Mouse (Mus musculus): ENCODE measurements around the gene Pphln1. TPM values are rescaled to one million over a fixed set of nuclear protein-coding genes. Genes with fewer than 3 reads are reported as not detected.

The Pphln1 gene
- polyA plus RNA-seq, 1 experiment from 2014 or later: 11.3 TPM

GRCm38 (mm10) chr15:93484261-93484710 lies 86.1 kb downstream of the Pphln1 start:
- TF ChIP-seq EP300 (IDR thresholded peaks at IDR 0.05; ENCODE audit: low read depth): no peak
- peak; percentile 23; the same call in 1 of the 2 replicates for TF ChIP-seq CTCF (IDR thresholded peaks at IDR 0.05; ENCODE audit: low read depth)
- Histone ChIP-seq H3K27me3 (ENCODE audit: insufficient read depth, low read length) (no peaks in the 10 kb centered on the region), H3K36me3 (replicated peaks; ENCODE audit: insufficient read depth, low read length) (0 out of 2 replicates have a peak, but pooled peaks cover 3% of the 10 kb centered on the region), H3K4me2 (ENCODE audit: low read depth, low read length) (no peak overlapping the region), H3K27ac (ENCODE audit: low read depth) (no peak overlapping the region), H3K4me1 (ENCODE audit: insufficient read depth) (no peaks in the 10 kb centered on the region), H3K9me3 (ENCODE audit: low read length) (no peaks in the 10 kb centered on the region), H3K9ac (replicated peaks) (no peak overlapping the region), H3K4me3 (ENCODE audit: low read depth, low read length) (no peak overlapping the region)
- DNase-seq: no peak
- 78% methylated on average over 7 of the region's 7 CpGs for WGBS (ENCODE audit: insufficient replicate concordance)
- no peak for ATAC-seq

DNA sequence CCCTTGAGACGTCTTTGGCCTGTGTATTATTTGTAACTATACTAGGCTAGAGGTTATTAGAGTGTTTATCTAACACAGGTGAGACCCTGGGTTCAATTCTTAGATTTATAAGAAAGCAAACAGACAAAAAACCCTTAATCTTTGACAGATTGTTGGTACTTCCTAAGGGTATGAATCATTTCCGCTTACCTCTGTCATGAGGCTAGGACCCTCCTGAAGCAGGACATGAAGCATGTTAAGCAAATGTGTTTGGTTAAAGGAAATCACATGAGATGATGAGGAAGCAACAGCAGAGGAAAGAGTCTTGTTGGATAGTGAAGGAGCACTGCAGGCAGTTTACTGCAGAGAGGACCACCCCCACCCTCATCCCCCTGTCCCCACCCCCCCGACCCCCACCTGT lies 87.1 kb downstream of the Pphln1 start:
- Histone ChIP-seq H3K4me2 (ENCODE audit: low read depth, low read length) (no peak overlapping the region), H3K9ac (replicated peaks) (no peak overlapping the region), H3K36me3 (replicated peaks; ENCODE audit: insufficient read depth, low read length) (0 out of 2 replicates have a peak, but pooled peaks cover 8% of the 10 kb centered on the region), H3K4me3 (ENCODE audit: low read depth, low read length) (no peak overlapping the region), H3K27me3 (ENCODE audit: insufficient read depth, low read length) (no peaks in the 10 kb centered on the region), H3K27ac (ENCODE audit: low read depth) (no peak overlapping the region; the same call in 1 of the 2 replicates), H3K9me3 (ENCODE audit: low read length) (no peaks in the 10 kb centered on the region), H3K4me1 (ENCODE audit: insufficient read depth) (no peaks in the 10 kb centered on the region)
- WGBS (ENCODE audit: insufficient replicate concordance): 65% methylated on average over 3 of the region's 3 CpGs
- TF ChIP-seq CTCF (IDR thresholded peaks at IDR 0.05; ENCODE audit: low read depth) (no peak), EP300 (IDR thresholded peaks at IDR 0.05; ENCODE audit: low read depth) (0 out of 2 replicates have a peak, but pooled peaks have one; percentile 11)
- no peak for DNase-seq
- no peak for ATAC-seq

- H3K4me3 ChIP-seq (ENCODE audit: low read depth, low read length): no peak overlapping the region
- DNase-seq (no peak), ATAC-seq (no peak)
- 77% methylated on average over 7 of the region's 7 CpGs for WGBS (ENCODE audit: insufficient replicate concordance)
- no peak for TF ChIP-seq EP300 (IDR thresholded peaks at IDR 0.05; ENCODE audit: low read depth)
- TF ChIP-seq CTCF (IDR thresholded peaks at IDR 0.05; ENCODE audit: low read depth): no peak
- H3K36me3 ChIP-seq (replicated peaks; ENCODE audit: insufficient read depth, low read length): 0 out of 2 replicates have a peak, but pooled peaks cover 8% of the 10 kb centered on the region
- no peak overlapping the region for H3K4me2 ChIP-seq (ENCODE audit: low read depth, low read length)
- no peaks in the 10 kb centered on the region for H3K27me3 ChIP-seq (ENCODE audit: insufficient read depth, low read length)
- H3K9me3 ChIP-seq (ENCODE audit: low read length): no peaks in the 10 kb centered on the region
- no peaks in the 10 kb centered on the region for H3K4me1 ChIP-seq (ENCODE audit: insufficient read depth)
- no peak overlapping the region for H3K9ac ChIP-seq (replicated peaks)
- no peak overlapping the region for H3K27ac ChIP-seq (ENCODE audit: low read depth)
These were observed 87.9 kb downstream of the Pphln1 start for GRCm38 (mm10) chr15:93486066-93486465.

GRCm38 (mm10) chr15:93489597-93489996 lies 91.4 kb downstream of the Pphln1 start:
- Histone ChIP-seq H3K4me1 (ENCODE audit: insufficient read depth) (peaks cover 5% of the 10 kb centered on the region), H3K36me3 (replicated peaks; ENCODE audit: insufficient read depth, low read length) (0 out of 2 replicates have a peak, but pooled peaks cover 6% of the 10 kb centered on the region), H3K9me3 (ENCODE audit: low read length) (no peaks in the 10 kb centered on the region), H3K4me2 (ENCODE audit: low read depth, low read length) (no peak overlapping the region), H3K27me3 (ENCODE audit: insufficient read depth, low read length) (no peaks in the 10 kb centered on the region), H3K9ac (replicated peaks) (no peak overlapping the region), H3K4me3 (ENCODE audit: low read depth, low read length) (no peak overlapping the region), H3K27ac (ENCODE audit: low read depth) (no peak overlapping the region)
- TF ChIP-seq EP300 (IDR thresholded peaks at IDR 0.05; ENCODE audit: low read depth) (no peak), CTCF (IDR thresholded peaks at IDR 0.05; ENCODE audit: low read depth) (no peak)
- 83% methylated on average over 4 of the region's 4 CpGs for WGBS (ENCODE audit: insufficient replicate concordance)
- DNase-seq (no peak), ATAC-seq (no peak)

DNA sequence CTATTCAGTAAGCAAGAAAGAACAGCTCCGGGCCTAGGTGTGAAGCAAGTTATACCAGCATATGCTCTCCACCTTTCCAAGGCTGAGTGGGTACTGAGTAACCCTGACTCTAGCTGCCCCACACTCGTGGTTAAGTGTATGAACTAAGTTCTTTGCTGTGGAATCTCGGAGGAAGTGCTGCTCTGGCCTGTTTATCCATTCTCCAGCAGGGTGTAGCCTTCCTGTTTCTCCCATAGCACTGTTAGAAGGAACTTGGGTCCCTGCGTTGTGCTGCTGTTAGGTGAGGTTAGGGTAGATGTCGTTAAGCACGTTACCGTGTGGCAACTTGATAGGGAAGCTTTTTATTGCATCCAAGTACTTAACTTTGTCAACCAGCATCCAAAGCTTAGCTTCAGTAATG lies 96.5 kb downstream of the Pphln1 start:
- ATAC-seq (no peak), DNase-seq (no peak)
- no peak overlapping the region for H3K4me3 ChIP-seq (ENCODE audit: low read depth, low read length)
- H3K9me3 ChIP-seq (ENCODE audit: low read length): no peaks in the 10 kb centered on the region
- no peak overlapping the region for H3K4me2 ChIP-seq (ENCODE audit: low read depth, low read length)
- peak overlapping the region; percentile 0; the same call in 1 of the 2 replicates for H3K27ac ChIP-seq (ENCODE audit: low read depth)
- no peaks in the 10 kb centered on the region for H3K27me3 ChIP-seq (ENCODE audit: insufficient read depth, low read length)
- no peak overlapping the region for H3K9ac ChIP-seq (replicated peaks)
- WGBS (ENCODE audit: insufficient replicate concordance): 72% methylated on average over 7 of the region's 7 CpGs
- H3K4me1 ChIP-seq (ENCODE audit: insufficient read depth): peaks cover 5% of the 10 kb centered on the region
- no peak for TF ChIP-seq EP300 (IDR thresholded peaks at IDR 0.05; ENCODE audit: low read depth)
- TF ChIP-seq CTCF (IDR thresholded peaks at IDR 0.05; ENCODE audit: low read depth): no peak
- peaks cover under 1% of the 10 kb centered on the region; the same call in 1 of the 2 replicates for H3K36me3 ChIP-seq (replicated peaks; ENCODE audit: insufficient read depth, low read length)

DNA sequence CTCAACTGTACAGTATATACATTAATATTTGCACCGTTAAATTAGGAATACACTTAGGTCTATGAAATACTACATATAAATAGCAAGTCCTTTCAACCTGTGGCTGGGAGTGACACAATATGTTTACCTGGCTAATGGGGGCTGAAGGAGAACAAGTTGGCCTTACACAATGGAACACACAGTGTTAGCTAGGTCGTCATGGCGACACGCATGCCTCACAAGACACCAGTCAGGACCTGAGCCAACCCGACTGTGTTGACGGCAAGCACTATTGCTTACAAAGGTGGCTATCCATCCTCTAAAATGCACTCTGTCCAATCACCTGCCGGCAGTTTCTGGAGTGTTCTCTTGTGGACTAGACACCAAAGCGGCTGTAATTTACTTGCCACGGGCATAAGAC lies 101.7 kb downstream of the Pphln1 start:
- Histone ChIP-seq H3K4me3 (ENCODE audit: low read depth, low read length) (no peak overlapping the region), H3K27ac (ENCODE audit: low read depth) (no peak overlapping the region), H3K9ac (replicated peaks) (no peak overlapping the region), H3K36me3 (replicated peaks; ENCODE audit: insufficient read depth, low read length) (peaks cover 26% of the 10 kb centered on the region), H3K4me1 (ENCODE audit: insufficient read depth) (no peaks in the 10 kb centered on the region), H3K27me3 (ENCODE audit: insufficient read depth, low read length) (no peaks in the 10 kb centered on the region), H3K9me3 (ENCODE audit: low read length) (no peaks in the 10 kb centered on the region), H3K4me2 (ENCODE audit: low read depth, low read length) (no peak overlapping the region)
- DNase-seq (peak; percentile 44), ATAC-seq (peak; percentile 83)
- 72% methylated on average over 9 of the region's 9 CpGs for WGBS (ENCODE audit: insufficient replicate concordance)
- TF ChIP-seq CTCF (IDR thresholded peaks at IDR 0.05; ENCODE audit: low read depth): no peak
- no peak for TF ChIP-seq EP300 (IDR thresholded peaks at IDR 0.05; ENCODE audit: low read depth)
